Mouse (Mus musculus): ENCODE data around the gene Nat14.
"Not testable (repeated sequence)": the region's sequence is repeated elsewhere in the genome, so short reads cannot be mapped to it uniquely, and the experiment has no call there.

The Nat14 gene

GRCm38 (mm10) chr7:4921824-4922482, at the start of gene Nat14:
TSS of gene Nat14 (plus strand) at chr7:4922028.
- DNase-seq (ENCODE audit: low spot score in 2 of 2) = no peak

- peak; percentile 77 to 83 for DNase-seq (ENCODE audit: low spot score in 2 of 2)
Measured at GRCm38 (mm10) chr7:4876753-4877221, 45.0 kb upstream of the Nat14 start, which contains the start of gene Isoc2a. TSS of gene Isoc2a (plus strand) at chr7:4877153.

- no peak for DNase-seq (ENCODE audit: low spot score in 2 of 2)
Measured at GRCm38 (mm10) chr7:4877226-4877625, 44.6 kb upstream of the Nat14 start.

- no peak for DNase-seq (ENCODE audit: low spot score in 2 of 2)
Measured at GRCm38 (mm10) chr7:4878186-4878585, 43.6 kb upstream of the Nat14 start.

GRCm38 (mm10) chr7:4879036-4879435, 42.8 kb upstream of the Nat14 start:
- DNase-seq (ENCODE audit: low spot score in 2 of 2) = not testable (repeated sequence)

GRCm38 (mm10) chr7:4886680-4887079, 35.1 kb upstream of the Nat14 start:
- DNase-seq (ENCODE audit: low spot score in 2 of 2) = no peak

GRCm38 (mm10) chr7:4895186-4895585, 26.6 kb upstream of the Nat14 start:
- DNase-seq (ENCODE audit: low spot score in 2 of 2) = no peak

- no peak for DNase-seq (ENCODE audit: low spot score in 2 of 2)
Measured at GRCm38 (mm10) chr7:4898851-4899648, 22.8 kb upstream of the Nat14 start.

GRCm38 (mm10) chr7:4899649-4900522, 21.9 kb upstream of the Nat14 start:
- DNase-seq (ENCODE audit: low spot score in 2 of 2) = no peak

GRCm38 (mm10) chr7:4900523-4900851, 21.3 kb upstream of the Nat14 start:
- no peak for DNase-seq (ENCODE audit: low spot score in 2 of 2)

- no peak for DNase-seq (ENCODE audit: low spot score in 2 of 2)
Measured at GRCm38 (mm10) chr7:4901171-4901570, 20.7 kb upstream of the Nat14 start.

GRCm38 (mm10) chr7:4902404-4902803, 19.4 kb upstream of the Nat14 start:
- DNase-seq (ENCODE audit: low spot score in 2 of 2) = no peak

GRCm38 (mm10) chr7:4906466-4906950, 15.3 kb upstream of the Nat14 start, which contains the start of gene Gm36210:
TSS of gene Gm36210 (minus strand) at chr7:4906516.
- DNase-seq (ENCODE audit: low spot score in 2 of 2) = no peak

GRCm38 (mm10) chr7:4911561-4911960, 10.3 kb upstream of the Nat14 start:
- DNase-seq (ENCODE audit: low spot score in 2 of 2) = peak in 1 of 2 experiments; percentile 59

- DNase-seq (ENCODE audit: low spot score in 2 of 2) = no peak
Measured at GRCm38 (mm10) chr7:4912248-4912647, 9.6 kb upstream of the Nat14 start.

GRCm38 (mm10) chr7:4915007-4915665, 6.7 kb upstream of the Nat14 start, which contains the start of gene Zfp628:
TSS of gene Zfp628 (plus strand) at chr7:4915217.
- DNase-seq (ENCODE audit: low spot score in 2 of 2) = peak; percentile 87 to 93

- DNase-seq (ENCODE audit: low spot score in 2 of 2) = no peak
Measured at GRCm38 (mm10) chr7:4915669-4916416, 6.0 kb upstream of the Nat14 start.

- DNase-seq (ENCODE audit: low spot score in 2 of 2) = no peak
Measured at GRCm38 (mm10) chr7:4917494-4917893, 4.3 kb upstream of the Nat14 start.

GRCm38 (mm10) chr7:4918681-4919080, 3.1 kb upstream of the Nat14 start:
- DNase-seq (ENCODE audit: low spot score in 2 of 2) = no peak

- no peak for DNase-seq (ENCODE audit: low spot score in 2 of 2)
Measured at GRCm38 (mm10) chr7:4919096-4919495, 2.7 kb upstream of the Nat14 start.
